In the genomic region with DNA sequence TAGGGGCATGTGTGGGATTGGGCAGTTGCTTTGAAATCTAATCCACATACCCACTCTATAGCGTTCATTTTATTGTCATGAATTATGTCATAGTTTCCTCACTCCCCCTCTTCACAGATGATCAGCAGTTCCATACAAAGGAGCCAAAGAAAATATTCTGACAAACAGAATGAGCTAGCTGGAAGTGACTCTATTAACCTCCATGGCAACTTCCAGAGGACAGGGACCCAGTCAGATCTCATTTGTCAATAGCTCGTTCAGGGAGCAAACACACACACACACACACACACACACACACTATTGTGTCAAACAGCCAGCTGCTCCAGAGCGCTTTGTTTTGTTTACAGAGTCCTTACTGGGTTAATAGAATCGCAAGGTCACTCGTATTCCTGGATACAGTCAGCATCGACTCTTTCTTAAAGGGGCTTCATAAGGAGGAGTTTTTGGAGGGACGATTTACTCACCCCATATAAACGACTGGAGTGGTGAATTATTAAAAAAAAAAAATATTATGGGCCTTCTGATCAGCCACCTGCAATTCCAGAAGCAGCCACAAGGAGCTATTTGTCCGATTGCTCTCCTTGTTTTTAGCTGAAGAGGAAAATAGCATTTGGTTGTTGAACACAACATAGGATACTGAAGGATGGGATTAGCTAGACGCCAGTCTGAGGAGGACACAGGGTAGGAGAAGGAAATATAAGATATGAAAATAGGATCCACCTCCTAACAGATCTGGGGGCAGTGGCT, we compare ENCODE assay signal across 9 mouse cellular contexts.
DNase-seq lines count a peak whose midpoint lies in the region; ATAC-seq and TF ChIP-seq lines count a peak whose summit lies in the region.
"Had no signal": no experiment of that assay in that cellular context is flagged by ENCODE, and none has a peak within 500 bp of the region (broad histone marks: within the 10 kb centered on the region; RNA-seq: fewer than 3 reads in every experiment).

No protein-coding gene starts in this region.

- no peaks in the 10 kb centered on the region for H3K27me3 ChIP-seq in forebrain, embryonic 15.5 days
- H3K27me3 ChIP-seq in kidney, postnatal 0 days (ENCODE audit: insufficient read depth, low read length), result no peaks in the 10 kb centered on the region
- peaks cover 37% of the 10 kb centered on the region for H3K27me3 ChIP-seq in midbrain, embryonic 13.5 days
- H3K27me3 ChIP-seq: megakaryocyte, embryonic 14.5 days had no signal

- H3K4me2 ChIP-seq in forebrain, embryonic 15.5 days (replicated peaks), result no peak overlapping the region
- no peak overlapping the region for H3K4me2 ChIP-seq in kidney, postnatal 0 days (ENCODE audit: low read length)
- H3K4me2 ChIP-seq in midbrain, embryonic 13.5 days (replicated peaks), result no peak overlapping the region

- no peaks in the 10 kb centered on the region for H3K9me3 ChIP-seq in forebrain, embryonic 15.5 days
- no peaks in the 10 kb centered on the region for H3K9me3 ChIP-seq in kidney, postnatal 0 days (replicated peaks; ENCODE audit: low read length)
- no peaks in the 10 kb centered on the region; the same call in 1 of the 2 replicates for H3K9me3 ChIP-seq in midbrain, embryonic 13.5 days

- intact Hi-C loops in gastrocnemius, postnatal 14 days (cut with DNase I; ENCODE audit: low total_unique reads), result no loop called here

- DNase-seq in gastrocnemius, postnatal 14 days, result peak; percentile 23
- no peak for DNase-seq in gastrocnemius, adult 18-20 months (ENCODE audit: low spot score)
- DNase-seq in 3T3-L1 (ENCODE audit: low read depth, low spot score), result peak; percentile 59
- peak; percentile 63 for DNase-seq in adrenal gland, postnatal 10 days
- DNase-seq in kidney, postnatal 0 days (ENCODE audit: low spot score), result peak; percentile 79
- DNase-seq in right cerebral cortex, postnatal 25 days, result no peak

- H3K27ac ChIP-seq in forebrain, embryonic 15.5 days (replicated peaks), result peak overlapping the region; percentile 25; the same call in 1 of the 2 replicates
- no peak overlapping the region for H3K27ac ChIP-seq in kidney, postnatal 0 days
- H3K27ac ChIP-seq in midbrain, embryonic 13.5 days, result no peak overlapping the region

- TF ChIP-seq CTCF in kidney, postnatal 0 days (IDR thresholded peaks at IDR 0.05; ENCODE audit: low read depth), result peak; percentile 66

- H3K36me3 ChIP-seq in forebrain, embryonic 15.5 days, result no peaks in the 10 kb centered on the region
- H3K36me3 ChIP-seq in kidney, postnatal 0 days (ENCODE audit: insufficient read depth, low read length), result no peaks in the 10 kb centered on the region
- no peaks in the 10 kb centered on the region for H3K36me3 ChIP-seq in midbrain, embryonic 13.5 days

- ATAC-seq in forebrain, embryonic 15.5 days (replicated peaks), result no peak
- peak; percentile 25; the same call in 1 of the 2 replicates for ATAC-seq in kidney, postnatal 0 days (replicated peaks; ENCODE audit: low FRiP score, low read depth)
- peak; percentile 68 for ATAC-seq in midbrain, embryonic 13.5 days

- no peak overlapping the region for H3K4me3 ChIP-seq in forebrain, embryonic 15.5 days
- H3K4me3 ChIP-seq in kidney, postnatal 0 days (replicated peaks; ENCODE audit: low read depth, low read length), result no peak overlapping the region
- no peak overlapping the region for H3K4me3 ChIP-seq in midbrain, embryonic 13.5 days (replicated peaks)
- H3K4me3 ChIP-seq: megakaryocyte, embryonic 14.5 days had no signal

- H3K9ac ChIP-seq in forebrain, embryonic 15.5 days (replicated peaks), result no peak overlapping the region
- H3K9ac ChIP-seq in kidney, postnatal 0 days (ENCODE audit: low read depth, low read length), result no peak overlapping the region
- no peak overlapping the region for H3K9ac ChIP-seq in midbrain, embryonic 13.5 days (replicated peaks)

- WGBS in forebrain, embryonic 15.5 days, result 27% methylated on average over 10 of the region's 10 CpGs
- 24% methylated on average over 10 of the region's 10 CpGs for WGBS in kidney, postnatal 0 days
- WGBS in midbrain, embryonic 13.5 days, result 20% methylated on average over 10 of the region's 10 CpGs

- H3K4me1 ChIP-seq in forebrain, embryonic 15.5 days, result peaks cover 25% of the 10 kb centered on the region
- H3K4me1 ChIP-seq in kidney, postnatal 0 days (replicated peaks; ENCODE audit: insufficient read depth, low read length), result no peaks in the 10 kb centered on the region
- H3K4me1 ChIP-seq in midbrain, embryonic 13.5 days (replicated peaks), result peaks cover 33% of the 10 kb centered on the region
- H3K4me1 ChIP-seq: megakaryocyte, embryonic 14.5 days had no signal

Comparison
In these comparisons a context has a peak if more than half of its experiments do, and no peak if none do; other contexts are left out.
1. DNase-seq: peak in gastrocnemius, postnatal 14 days (single experiment), 3T3-L1 (single experiment), adrenal gland, postnatal 10 days (single experiment) and kidney, postnatal 0 days (single experiment); none in gastrocnemius, adult 18-20 months (single experiment) and right cerebral cortex, postnatal 25 days (single experiment).